Comparison of ENCODE assay signal across 7 mouse cellular contexts in genomic region chr2:21368351-21369170, GRCm38 (mm10). TPM values are rescaled to one million over a fixed set of nuclear protein-coding genes. Genes with fewer than 3 reads are reported as not detected.
DNase-seq lines count a peak whose midpoint lies in the region; ATAC-seq lines count a peak whose summit lies in the region.

No protein-coding gene starts in this region.

- DNase-seq in left cerebral cortex, postnatal 10 days (ENCODE audit: extremely low spot score in 1 of 2, low spot score in 2 of 2): peak; percentile 9 to 40
- DNase-seq in left cerebral cortex, adult 11 months (ENCODE audit: low spot score): no peak
- peak; percentile 75 for DNase-seq in cerebellum, adult 9-11 months
- peak; percentile 20 to 24 for DNase-seq in left cerebral cortex, postnatal 25 days (ENCODE audit: low spot score in 2 of 2)
- DNase-seq in retina, postnatal 1 day: peak; percentile 39
- DNase-seq in c-Kit-positive CD71-positive TER-119-positive erythroid progenitor cells, embryonic 14.5 days (ENCODE audit: low spot score): no peak

- H3K27ac ChIP-seq in forebrain, embryonic 13.5 days: no peak overlapping the region

- peak overlapping the region; percentile 55 for H3K4me3 ChIP-seq in forebrain, embryonic 13.5 days

- peak overlapping the region; percentile 86 for H3K4me2 ChIP-seq in forebrain, embryonic 13.5 days

- intact Hi-C loops in left cerebral cortex, postnatal 10 days (cut with DNase I): loop anchor here (5.0 to 10.0 kb wide), 3 partner anchors 86 to 539 kb away; no protein-coding TSS in a partner anchor
- intact Hi-C loops in left cerebral cortex, postnatal 25 days (cut with DNase I): loop anchor here (2.0 to 10.0 kb wide), 4 partner anchors 88 to 540 kb away; partner anchors contain the start of genes Arhgap21, Enkur and Thnsl1

- H3K27me3 ChIP-seq in forebrain, embryonic 13.5 days: peaks cover 30% of the 10 kb centered on the region

- peaks cover 14% of the 10 kb centered on the region for H3K4me1 ChIP-seq in forebrain, embryonic 13.5 days

- ATAC-seq in forebrain, embryonic 13.5 days: no peak

- no peaks in the 10 kb centered on the region for H3K36me3 ChIP-seq in forebrain, embryonic 13.5 days (ENCODE audit: poor library complexity, severe bottlenecking)

- 15% methylated on average over 44 of the region's 44 CpGs for WGBS in forebrain, embryonic 13.5 days

- no peaks in the 10 kb centered on the region for H3K9me3 ChIP-seq in forebrain, embryonic 13.5 days (replicated peaks)

- peak overlapping the region; percentile 65 for H3K9ac ChIP-seq in forebrain, embryonic 13.5 days

RNA-seq across cellular contexts. Expression of gene Gpr158, which starts 1.2 kb away (rescaled TPM):
- total RNA-seq in left cerebral cortex, postnatal 10 days (2021): 10 to 100 TPM; 61.5 to 69.6 TPM
- 0.99 and 1.2 TPM in 2 replicates for polyA plus RNA-seq in forebrain, embryonic 13.5 days (2015; fragmentation: Nextera tagmentation; extraction: Ambion mirVana)
- total RNA-seq in left cerebral cortex, postnatal 25 days (2021): 100 to 1,000 TPM; 117 to 127 TPM

Comparison
In these comparisons a context has a peak if more than half of its experiments do, and no peak if none do; other contexts are left out.
1. DNase-seq: peak in left cerebral cortex, postnatal 10 days (2 of 2), cerebellum, adult 9-11 months (single experiment), left cerebral cortex, postnatal 25 days (2 of 2) and retina, postnatal 1 day (single experiment); none in left cerebral cortex, adult 11 months (single experiment) and c-Kit-positive CD71-positive TER-119-positive erythroid progenitor cells, embryonic 14.5 days (single experiment).